31 mouse cellular contexts compared by ENCODE assay signal in the genomic region with DNA sequence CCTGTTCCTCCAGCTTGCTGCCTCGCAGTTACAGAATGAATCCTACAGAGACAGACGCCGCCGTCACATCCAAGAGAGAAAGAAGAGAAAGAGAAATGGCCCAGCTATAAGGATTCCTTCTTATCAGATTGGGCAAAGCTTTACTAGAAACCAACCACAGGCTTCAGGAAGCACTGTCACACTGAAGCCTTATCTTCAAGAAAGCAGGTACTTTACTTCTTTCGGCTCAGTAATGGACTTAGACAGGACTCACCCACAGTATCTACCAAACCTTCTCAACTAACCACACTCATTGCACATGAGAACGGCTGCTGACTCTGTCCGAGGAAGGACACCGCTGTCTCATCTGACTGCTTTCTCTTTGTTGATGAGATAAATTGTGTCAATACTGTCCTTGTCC. TPM values are rescaled to one million over a fixed set of nuclear protein-coding genes. Genes with fewer than 3 reads are reported as not detected.
"Had no signal": no experiment of that assay in that cellular context is flagged by ENCODE, and none has a peak within 500 bp of the region (broad histone marks: within the 10 kb centered on the region; RNA-seq: fewer than 3 reads in every experiment).

No protein-coding gene starts in this region.

- H3K9me3 ChIP-seq: limb, embryonic 10.5 days; limb, embryonic 13.5 days; liver, embryonic 15.5 days; midbrain, embryonic 12.5 days; midbrain, embryonic 15.5 days; neural tube, embryonic 12.5 days; neural tube, embryonic 15.5 days had no signal

- DNase-seq: kidney, adult 2 months; kidney, postnatal 25 days; lung, adult 2 months; lung, postnatal 14 days; lung, postnatal 4 days; right cerebral cortex, adult 18-20 months; right cerebral cortex, postnatal 14 days; thymus, adult 18-20 months; thymus, postnatal 36 days had no signal

- H3K9ac ChIP-seq: limb, embryonic 13.5 days; liver, embryonic 15.5 days; midbrain, embryonic 12.5 days; midbrain, embryonic 15.5 days; neural tube, embryonic 12.5 days; neural tube, embryonic 15.5 days had no signal

- H3K27ac ChIP-seq: kidney, postnatal 0 days; limb, embryonic 10.5 days; limb, embryonic 13.5 days; liver, embryonic 15.5 days; midbrain, embryonic 12.5 days; midbrain, embryonic 15.5 days; neural tube, embryonic 12.5 days; neural tube, embryonic 15.5 days had no signal

- H3K36me3 ChIP-seq: limb, embryonic 10.5 days; limb, embryonic 13.5 days; liver, embryonic 15.5 days; midbrain, embryonic 12.5 days; midbrain, embryonic 15.5 days; neural tube, embryonic 12.5 days; neural tube, embryonic 15.5 days had no signal

- H3K4me3 ChIP-seq: limb, embryonic 10.5 days; limb, embryonic 13.5 days; liver, embryonic 15.5 days; midbrain, embryonic 12.5 days; midbrain, embryonic 15.5 days; neural tube, embryonic 12.5 days; neural tube, embryonic 15.5 days had no signal

- H3K4me1 ChIP-seq: limb, embryonic 10.5 days; limb, embryonic 13.5 days; liver, embryonic 15.5 days; midbrain, embryonic 12.5 days; midbrain, embryonic 15.5 days; neural tube, embryonic 12.5 days; neural tube, embryonic 15.5 days had no signal

- H3K27me3 ChIP-seq: limb, embryonic 13.5 days; liver, embryonic 15.5 days; midbrain, embryonic 12.5 days; midbrain, embryonic 15.5 days; neural tube, embryonic 12.5 days; neural tube, embryonic 15.5 days had no signal

- H3K4me2 ChIP-seq: limb, embryonic 13.5 days; liver, embryonic 15.5 days; midbrain, embryonic 12.5 days; midbrain, embryonic 15.5 days; neural tube, embryonic 12.5 days; neural tube, embryonic 15.5 days had no signal

- ATAC-seq: intestine, postnatal 0 days; midbrain, embryonic 15.5 days had no signal

RNA-seq across cellular contexts. Expression of gene Erich6b, which starts 13.2 kb away (rescaled TPM):
- total RNA-seq: layer of hippocampus, adult 8-10 months; layer of hippocampus, postnatal 10 days; left cerebral cortex, adult 8-10 months; left cerebral cortex, postnatal 25 days; liver, adult 2 months had no signal
- polyA plus RNA-seq: intestine, embryonic 14.5 days; intestine, postnatal 0 days; kidney, adult 2 months; kidney, embryonic 14.5 days; large intestine, adult 2 months; limb, embryonic 10.5 days; limb, embryonic 13.5 days; liver, adult 2 months; liver, embryonic 15.5 days; lung, adult 2 months; lung, embryonic 16.5 days; midbrain, embryonic 12.5 days; midbrain, embryonic 15.5 days; neural tube, embryonic 12.5 days; neural tube, embryonic 15.5 days; small intestine, adult 2 months; spleen, adult 2 months; stomach, embryonic 16.5 days; urinary bladder, adult 2 months had no signal

RNA-seq across cellular contexts. Expression of gene Spert, which starts 36.0 kb away (rescaled TPM):
- total RNA-seq: layer of hippocampus, adult 8-10 months; layer of hippocampus, postnatal 10 days; left cerebral cortex, adult 8-10 months; left cerebral cortex, postnatal 25 days; liver, adult 2 months had no signal
- polyA plus RNA-seq: intestine, embryonic 14.5 days; intestine, postnatal 0 days; kidney, embryonic 14.5 days; kidney, postnatal 0 days; large intestine, adult 2 months; limb, embryonic 10.5 days; limb, embryonic 13.5 days; liver, adult 2 months; liver, embryonic 15.5 days; lung, adult 2 months; lung, embryonic 16.5 days; midbrain, embryonic 12.5 days; midbrain, embryonic 15.5 days; neural tube, embryonic 12.5 days; neural tube, embryonic 15.5 days; small intestine, adult 2 months; stomach, embryonic 16.5 days; urinary bladder, adult 2 months had no signal
